Mouse (Mus musculus) embryonic facial prominence, embryonic 12.5 days (tissue): ENCODE data around the gene Krtap15. TPM values are rescaled to one million over a fixed set of nuclear protein-coding genes. Genes with fewer than 3 reads are reported as not detected.

Source experiments
- ATAC-seq: fragments of 200-750 bp; cut with Nextera tagmentation; 2 replicates; pipeline ENCODE4 v1.8.0; 2017; ENCODE audit not compliant: insufficient number of reproducible peaks, insufficient read depth, low FRiP score, low TSS enrichment
- H3K27ac ChIP-seq: fragments of 300-500 bp; sonication (generic); 2 replicates; pipeline ENCODE4 v1.5.1; 2016; ENCODE audit warnings: mild to moderate bottlenecking
- H3K27me3 ChIP-seq: fragments of 300-500 bp; sonication (generic); 2 replicates; pipeline ENCODE4 v1.6.1; 2016; ENCODE audit warnings: mild to moderate bottlenecking, moderate library complexity
- H3K36me3 ChIP-seq: fragments of 300-500 bp; sonication (generic); 2 replicates; pipeline ENCODE4 v1.6.1; 2016; ENCODE audit warnings: mild to moderate bottlenecking
- H3K4me1 ChIP-seq: fragments of 300-500 bp; sonication (generic); 2 replicates; pipeline ENCODE4 v1.6.1; 2016
- H3K4me2 ChIP-seq: fragments of 300-500 bp; sonication (generic); replicated peaks from 2 replicates; pipeline ENCODE4 v1.6.1; 2016; ENCODE audit warnings: mild to moderate bottlenecking, moderate library complexity
- H3K4me3 ChIP-seq: fragments of 300-500 bp; sonication (generic); 2 replicates; pipeline ENCODE4 v1.5.1; 2016; ENCODE audit warnings: mild to moderate bottlenecking
- H3K9ac ChIP-seq: fragments of 300-500 bp; sonication (generic); 2 replicates; pipeline ENCODE4 v1.6.1; 2016; ENCODE audit warnings: mild to moderate bottlenecking, moderate library complexity
- H3K9me3 ChIP-seq: fragments of 300-500 bp; sonication (generic); 2 replicates; pipeline ENCODE4 v1.6.1; 2016; ENCODE audit warnings: mild to moderate bottlenecking, moderate library complexity
- WGBS: fragments of 180-500 bp; shearing (Covaris S2); methylation state at CpG from one replicate; pipeline ENCODE4 v1.1.7; 2016; 5-methylcytosine and 5-hydroxymethylcytosine counted together
- polyA plus RNA-seq: library from polyadenylated mRNA; unstranded; fragments of >200 nt; fragmentation: Nextera tagmentation; extraction: Ambion mirVana; gene quantifications from 2 replicates; pipeline ENCODE4 v1.2.1, GENCODE M21; 2016

Gene Krtap15
- polyA plus RNA-seq, 1 experiment from 2014 or later: not detected

DNA sequence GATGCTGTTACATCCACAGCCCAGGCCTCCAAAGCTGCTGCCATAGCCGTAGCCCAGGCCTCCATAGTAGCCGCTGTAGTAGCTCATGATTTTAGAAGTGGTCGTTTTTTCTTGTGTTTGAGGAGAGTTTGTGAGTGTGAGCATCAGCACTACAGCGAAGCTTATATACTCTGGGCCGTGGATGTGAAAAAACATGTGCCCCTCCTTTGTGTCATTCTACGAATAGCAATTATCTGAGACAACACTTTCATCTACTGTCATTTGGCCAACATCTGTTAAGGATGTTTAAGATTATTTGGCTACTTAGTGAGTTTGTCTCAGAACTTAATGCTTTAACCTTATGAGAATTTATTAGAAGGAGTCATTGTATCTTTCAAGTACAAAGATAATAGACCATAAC lies 49.3 kb downstream of the Krtap15 start, which contains the start of gene Krtap19-1:
Gene Krtap19-1, minus strand, starts transcription at position 101 of the 400 bp plus-strand sequence.
- WGBS: 84% methylated on average over 6 of the region's 6 CpGs
- Histone ChIP-seq H3K36me3 (no peaks in the 10 kb centered on the region), H3K27ac (no peak within 1 kb of the TSS), H3K4me2 (no peak within 1 kb of the TSS), H3K9me3 (no peaks in the 10 kb centered on the region), H3K27me3 (no peaks in the 10 kb centered on the region), H3K4me1 (no peaks in the 10 kb centered on the region), H3K9ac (no peak within 1 kb of the TSS), H3K4me3 (no peak within 1 kb of the TSS)
- ATAC-seq: no peak

DNA sequence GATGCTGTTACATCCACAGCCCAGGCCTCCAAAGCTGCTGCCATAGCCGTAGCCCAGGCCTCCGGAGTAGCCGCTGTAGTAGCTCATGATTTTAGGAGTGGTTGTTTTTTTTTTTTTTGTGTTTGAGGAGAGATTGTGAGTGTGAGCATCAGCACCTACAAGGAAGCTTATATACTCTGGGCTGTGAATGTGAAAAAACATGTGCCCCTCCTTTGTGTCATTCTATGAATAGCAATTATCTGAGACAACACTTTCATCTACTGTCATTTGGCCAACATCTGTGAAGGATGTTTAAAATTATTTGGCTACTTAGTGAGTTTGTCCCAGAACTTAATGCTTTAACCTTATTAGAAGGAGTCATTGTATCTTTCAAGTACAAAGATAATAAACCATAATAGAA lies 54.2 kb downstream of the Krtap15 start, which contains the start of gene Krtap19-2:
Gene Krtap19-2, minus strand, starts transcription at position 101 of the 400 bp plus-strand sequence.
- ATAC-seq: no peak
- Histone ChIP-seq H3K27me3 (no peaks in the 10 kb centered on the region), H3K9ac (no peak within 1 kb of the TSS), H3K4me3 (no peak within 1 kb of the TSS), H3K27ac (no peak within 1 kb of the TSS), H3K4me2 (no peak within 1 kb of the TSS), H3K9me3 (no peaks in the 10 kb centered on the region), H3K36me3 (no peaks in the 10 kb centered on the region), H3K4me1 (no peaks in the 10 kb centered on the region)
- WGBS: 90% methylated on average over 3 of the region's 3 CpGs

- Histone ChIP-seq H3K36me3 (no peaks in the 10 kb centered on the region), H3K4me3 (no peak within 1 kb of the TSS), H3K27ac (no peak within 1 kb of the TSS), H3K9ac (no peak within 1 kb of the TSS), H3K4me2 (no peak within 1 kb of the TSS), H3K9me3 (no peaks in the 10 kb centered on the region), H3K4me1 (no peaks in the 10 kb centered on the region), H3K27me3 (no peaks in the 10 kb centered on the region)
- no peak for ATAC-seq
- 94% methylated on average over 2 of the region's 2 CpGs for WGBS
Measured at GRCm38 (mm10) chr16:88877938-88878337, 57.9 kb downstream of the Krtap15 start, which contains the start of gene Krtap19-3. Krtap19-3 (minus strand) TSS chr16:88878038.

Other genes with a start within 250 kb of the Krtap15 start
- gene Krtap24-1, start 207.9 kb upstream of the Krtap15 start, polyA plus RNA-seq: not detected in 2 replicates
- not detected in 2 replicates for gene 2310079G19Rik, start 192.5 kb upstream of the Krtap15 start, polyA plus RNA-seq
- gene Krtap26-1, start 172.4 kb upstream of the Krtap15 start, polyA plus RNA-seq: not detected in 2 replicates
- gene Krtap27-1, start 148.5 kb upstream of the Krtap15 start, polyA plus RNA-seq: not detected in 2 replicates
- not detected in 2 replicates for gene 2310061N02Rik, start 112.3 kb upstream of the Krtap15 start, polyA plus RNA-seq
- not detected in 2 replicates for gene Krtap13-1, start 91.4 kb upstream of the Krtap15 start, polyA plus RNA-seq
- not detected in 2 replicates for gene Krtap13, start 68.6 kb upstream of the Krtap15 start, polyA plus RNA-seq
- gene 2310034C09Rik, start 61.4 kb upstream of the Krtap15 start, polyA plus RNA-seq: not detected in 2 replicates
- not detected in 2 replicates for gene 2310057N15Rik, start 46.0 kb upstream of the Krtap15 start, polyA plus RNA-seq
- gene Gm5965, start 42.3 kb upstream of the Krtap15 start, polyA plus RNA-seq: not detected in 2 replicates
- not detected in 2 replicates for gene Gm20741, start 8.0 kb upstream of the Krtap15 start, polyA plus RNA-seq
- gene Krtap14, start 5.9 kb downstream of the Krtap15 start, polyA plus RNA-seq: not detected in 2 replicates
- not detected in 2 replicates for gene Krtap19-1, start 49.2 kb downstream of the Krtap15 start, polyA plus RNA-seq
- not detected in 2 replicates for gene Krtap19-2, start 54.1 kb downstream of the Krtap15 start, polyA plus RNA-seq
- not detected in 2 replicates for gene Krtap19-3, start 57.8 kb downstream of the Krtap15 start, polyA plus RNA-seq
- not detected in 2 replicates for gene Krtap19-4, start 64.9 kb downstream of the Krtap15 start, polyA plus RNA-seq
- not detected in 2 replicates for gene Krtap19-5, start 76.2 kb downstream of the Krtap15 start, polyA plus RNA-seq
- gene Krtap19-9b, start 112.0 kb downstream of the Krtap15 start, polyA plus RNA-seq: not detected in 2 replicates
- not detected in 2 replicates for gene Krtap16-3, start 142.7 kb downstream of the Krtap15 start, polyA plus RNA-seq
- not detected in 2 replicates for gene Krtap22-2, start 190.5 kb downstream of the Krtap15 start, polyA plus RNA-seq
- gene Gm10229, start 195.1 kb downstream of the Krtap15 start, polyA plus RNA-seq: not detected in 2 replicates
- gene Krtap6-1, start 211.5 kb downstream of the Krtap15 start, polyA plus RNA-seq: not detected in 2 replicates
- gene Gm10228, start 221.3 kb downstream of the Krtap15 start, polyA plus RNA-seq: not detected in 2 replicates
- gene Krtap6-5, start 227.7 kb downstream of the Krtap15 start, polyA plus RNA-seq: not detected in 2 replicates
- gene 1110025L11Rik, start 243.8 kb downstream of the Krtap15 start, polyA plus RNA-seq: not detected in 2 replicates